In genomic region chr11:95467731-95468130, GRCm38 (mm10) we compare ENCODE assay signal across 21 mouse cellular contexts. TPM values are rescaled to one million over a fixed set of nuclear protein-coding genes. Genes with fewer than 3 reads are reported as not detected.
DNase-seq lines count a peak whose midpoint lies in the region; ATAC-seq and TF ChIP-seq lines count a peak whose summit lies in the region.
"Had no signal": no experiment of that assay in that cellular context is flagged by ENCODE, and none has a peak within 500 bp of the region (broad histone marks: within the 10 kb centered on the region; RNA-seq: fewer than 3 reads in every experiment).

No protein-coding gene starts in this region.

- TF ChIP-seq CTCF in lung, embryonic 14.5 days (IDR thresholded peaks at IDR 0.05; ENCODE audit: low read depth), result no peak
- no peak for TF ChIP-seq CTCF in CH12.LX (conservative IDR thresholded peaks at IDR 0.05 in 1 of 2, IDR thresholded peaks at IDR 0.05 in 1 of 2; ENCODE audit: low read depth in 2 of 2, low read length in 2 of 2)

- no peaks in the 10 kb centered on the region for H3K9me3 ChIP-seq in lung, embryonic 14.5 days (ENCODE audit: low read depth, low read length)
- no peaks in the 10 kb centered on the region for H3K9me3 ChIP-seq in CH12.LX (replicated peaks; ENCODE audit: low read length)
- no peaks in the 10 kb centered on the region for H3K9me3 ChIP-seq in forebrain, embryonic 15.5 days
- H3K9me3 ChIP-seq: embryonic facial prominence, embryonic 12.5 days; G1E; limb, embryonic 13.5 days; liver, embryonic 13.5 days had no signal

- no peak overlapping the region for H3K9ac ChIP-seq in lung, embryonic 14.5 days
- H3K9ac ChIP-seq in CH12.LX (ENCODE audit: insufficient read depth, low read depth), result no peak overlapping the region
- H3K9ac ChIP-seq in forebrain, embryonic 15.5 days (replicated peaks), result no peak overlapping the region
- H3K9ac ChIP-seq: embryonic facial prominence, embryonic 12.5 days; limb, embryonic 13.5 days; liver, embryonic 13.5 days had no signal

- TF ChIP-seq POLR2A in CH12.LX (IDR thresholded peaks at IDR 0.05; ENCODE audit: low read depth, low read length), result no peak

- peak; percentile 7 for DNase-seq in lung, embryonic 14.5 days
- DNase-seq in lung, postnatal 4 days, result no peak
- no peak for DNase-seq in CH12.LX (ENCODE audit: extremely low read depth)
- DNase-seq in adrenal gland, postnatal 10 days, result peak; percentile 38
- DNase-seq in fibroblast of lung, adult 2 months (ENCODE audit: low read depth), result peak; percentile 61
- no peak for DNase-seq in left cerebral cortex, adult 8-10 months (ENCODE audit: low spot score in 2 of 2)
- no peak for DNase-seq in layer of hippocampus, postnatal 14 days (ENCODE audit: low spot score in 2 of 2)
- DNase-seq: cerebellum, adult 9-11 months; heart, postnatal 10 days; kidney, adult 8-10 months; kidney, postnatal 14 days; liver, embryonic 13.5 days; retina, postnatal 1 day; right cerebral cortex, postnatal 4 days; thymus, postnatal 25 days had no signal

- H3K4me1 ChIP-seq in lung, embryonic 14.5 days (ENCODE audit: insufficient read depth), result no peaks in the 10 kb centered on the region
- H3K4me1 ChIP-seq in CH12.LX (ENCODE audit: control insufficient read depth in 1 of 2, insufficient read depth in 2 of 2), result peaks cover 4 to 13% of the 10 kb centered on the region in 2 experiments; a peak in 2 of 4 replicates
- H3K4me1 ChIP-seq in forebrain, embryonic 15.5 days, result no peaks in the 10 kb centered on the region
- H3K4me1 ChIP-seq: embryonic facial prominence, embryonic 12.5 days; limb, embryonic 13.5 days; liver, embryonic 13.5 days had no signal

- in situ Hi-C loops in CH12.LX (cut with MboI; ENCODE audit: low pct_ligation_motif_present, low pct_unique_long_range_greater_than_20kb, low sequenced_read_pairs), result no loop called here

- H3K36me3 ChIP-seq in lung, embryonic 14.5 days (ENCODE audit: insufficient read depth), result peaks cover 19% of the 10 kb centered on the region
- H3K36me3 ChIP-seq in CH12.LX (replicated peaks in 1 of 2; ENCODE audit: control insufficient read depth in 1 of 2, insufficient read depth in 1 of 2, low read length in 1 of 2), result peaks cover 20 to 55% of the 10 kb centered on the region in 2 experiments
- peaks cover 14% of the 10 kb centered on the region for H3K36me3 ChIP-seq in forebrain, embryonic 15.5 days

- no peak overlapping the region for H3K27ac ChIP-seq in lung, embryonic 14.5 days (ENCODE audit: low read depth)
- H3K27ac ChIP-seq in CH12.LX (ENCODE audit: insufficient read depth, low read depth), result no peak overlapping the region
- no peak overlapping the region for H3K27ac ChIP-seq in forebrain, embryonic 15.5 days (replicated peaks)
- H3K27ac ChIP-seq: embryonic facial prominence, embryonic 12.5 days; layer of hippocampus, adult 2 months; limb, embryonic 13.5 days; liver, embryonic 13.5 days had no signal

- TF ChIP-seq RAD21 in CH12.LX (IDR thresholded peaks at IDR 0.05; ENCODE audit: low read depth, low read length), result no peak

- H3K4me2 ChIP-seq in lung, embryonic 14.5 days, result no peak overlapping the region
- H3K4me2 ChIP-seq in CH12.LX (ENCODE audit: insufficient read depth, low read depth, poor library complexity, severe bottlenecking), result no peak overlapping the region
- no peak overlapping the region for H3K4me2 ChIP-seq in forebrain, embryonic 15.5 days (replicated peaks)
- H3K4me2 ChIP-seq: embryonic facial prominence, embryonic 12.5 days; heart, embryonic 11.5 days; limb, embryonic 13.5 days; liver, embryonic 13.5 days had no signal

- dilution Hi-C loops in CH12.LX (cut with MboI; ENCODE audit: extremely low pct_ligation_motif_present, extremely low pct_unique_long_range_greater_than_20kb, low sequenced_read_pairs), result no loop called here

- peaks cover 9% of the 10 kb centered on the region for H3K79me2 ChIP-seq in CH12.LX (replicated peaks; ENCODE audit: control insufficient read depth, extremely low read depth, insufficient read depth, poor library complexity, severe bottlenecking)

- H3K27me3 ChIP-seq in lung, embryonic 14.5 days (ENCODE audit: insufficient read depth, low read length), result no peaks in the 10 kb centered on the region
- H3K27me3 ChIP-seq in CH12.LX (replicated peaks), result no peaks in the 10 kb centered on the region
- no peaks in the 10 kb centered on the region for H3K27me3 ChIP-seq in forebrain, embryonic 15.5 days
- H3K27me3 ChIP-seq: embryonic facial prominence, embryonic 12.5 days; limb, embryonic 13.5 days; liver, embryonic 13.5 days had no signal

- WGBS in lung, embryonic 14.5 days, result 83% methylated on average over 1 of the region's 1 CpGs
- WGBS in forebrain, embryonic 15.5 days, result 92% methylated on average over 1 of the region's 1 CpGs

- H3K4me3 ChIP-seq in lung, embryonic 14.5 days (ENCODE audit: low read depth, low read length), result no peak overlapping the region
- H3K4me3 ChIP-seq in CH12.LX (replicated peaks in 1 of 3; ENCODE audit: low read depth in 2 of 3, low read length in 2 of 3, poor library complexity in 1 of 3), result no peak overlapping the region
- H3K4me3 ChIP-seq in forebrain, embryonic 15.5 days, result no peak overlapping the region
- H3K4me3 ChIP-seq: embryonic facial prominence, embryonic 12.5 days; layer of hippocampus, adult 2 months; limb, embryonic 13.5 days; liver, embryonic 13.5 days had no signal

- TF ChIP-seq EP300 in CH12.LX (IDR thresholded peaks at IDR 0.05; ENCODE audit: low read length), result no peak

- no peak for ATAC-seq in lung, embryonic 14.5 days (ENCODE audit: insufficient read depth)
- ATAC-seq in forebrain, embryonic 15.5 days (replicated peaks), result no peak

TF ChIP-seq in CH12.LX, 34 proteins besides CTCF, POLR2A, EP300 and RAD21:
- no peak for TF ChIP-seq POLR2AphosphoS2 (IDR thresholded peaks at IDR 0.05; ENCODE audit: low read depth, low read length)
- TF ChIP-seq MAFK (IDR thresholded peaks at IDR 0.05; ENCODE audit: insufficient replicate concordance, low read length), result 0 out of 2 replicates have a peak, but pooled peaks have one; percentile 41

RNA-seq across cellular contexts. Expression of gene Nxph3, which starts 46.6 kb away (rescaled TPM):
- polyA plus RNA-seq in lung, embryonic 14.5 days (2014; fragmentation: Nextera tagmentation; extraction: Ambion mirVana), result 0.18 and 0.28 TPM in 2 replicates
- total RNA-seq in CH12.LX (2012; rRNA removed), result 0.17 TPM in 1 of 2 replicates, not detected in the other
- not detected in 2 replicates for total RNA-seq in CH12.LX (2014; rRNA removed)
- not detected in 2 replicates for polyA plus RNA-seq in CH12.LX (2012; ENCODE audit: insufficient read length, low read depth)
- total RNA-seq in adrenal gland, postnatal 10 days (2021), result 1 to 10 TPM; 2.3 to 2.4 TPM
- total RNA-seq in left cerebral cortex, adult 8-10 months (2022), result 10 to 100 TPM; 26.5 to 33.0 (median 32.3) TPM
- 10 to 100 TPM in 1 of 2 experiments, 1 to 10 TPM in 1; 3.4 to 12.0 TPM for total RNA-seq in layer of hippocampus, postnatal 14 days (2021)
- 6.3 and 6.9 TPM in 2 replicates for polyA plus RNA-seq in forebrain, embryonic 15.5 days (2015; fragmentation: Nextera tagmentation; extraction: Ambion mirVana)
- polyA plus RNA-seq: G1E had no signal

RNA-seq across cellular contexts. Expression of gene Spop, which starts 53.9 kb away (rescaled TPM):
- polyA plus RNA-seq in lung, embryonic 14.5 days (2014; fragmentation: Nextera tagmentation; extraction: Ambion mirVana), result 112 and 114 TPM in 2 replicates
- 42.7 and 45.7 TPM in 2 replicates for total RNA-seq in CH12.LX (2012; rRNA removed)
- total RNA-seq in CH12.LX (2014; rRNA removed), result 51.9 and 60.6 TPM in 2 replicates
- polyA plus RNA-seq in CH12.LX (2012; ENCODE audit: insufficient read length, low read depth), result 91.8 and 103 TPM in 2 replicates
- 100 to 1,000 TPM; 104 to 121 TPM for total RNA-seq in adrenal gland, postnatal 10 days (2021)
- 100 to 1,000 TPM; 160 to 203 (median 178) TPM for total RNA-seq in left cerebral cortex, adult 8-10 months (2022)
- 100 to 1,000 TPM; 151 to 155 TPM for total RNA-seq in layer of hippocampus, postnatal 14 days (2021)
- 221 and 226 TPM in 2 replicates for polyA plus RNA-seq in forebrain, embryonic 15.5 days (2015; fragmentation: Nextera tagmentation; extraction: Ambion mirVana)

Comparison
In these comparisons a context has a peak if more than half of its experiments do, and no peak if none do; other contexts are left out.
1. DNase-seq: peak in lung, embryonic 14.5 days (single experiment), adrenal gland, postnatal 10 days (single experiment) and fibroblast of lung, adult 2 months (single experiment); none in lung, postnatal 4 days (0 of 2), CH12.LX (single experiment), left cerebral cortex, adult 8-10 months (0 of 2) and layer of hippocampus, postnatal 14 days (0 of 2).